Mouse (Mus musculus): ENCODE measurements around the gene Ak4.

GRCm38 (mm10) chr4:101378241-101378640 is 40.8 kb upstream of the Ak4 start:
- TF ChIP-seq ZNF384 (IDR thresholded peaks at IDR 0.05; ENCODE audit: low read depth, low read length) (no peak), CHD2 (IDR thresholded peaks at IDR 0.05; ENCODE audit: low read depth, low read length) (no peak)

Data from ES-E14 (cell line).